7 mouse cellular contexts compared by ENCODE assay signal in the genomic region with DNA sequence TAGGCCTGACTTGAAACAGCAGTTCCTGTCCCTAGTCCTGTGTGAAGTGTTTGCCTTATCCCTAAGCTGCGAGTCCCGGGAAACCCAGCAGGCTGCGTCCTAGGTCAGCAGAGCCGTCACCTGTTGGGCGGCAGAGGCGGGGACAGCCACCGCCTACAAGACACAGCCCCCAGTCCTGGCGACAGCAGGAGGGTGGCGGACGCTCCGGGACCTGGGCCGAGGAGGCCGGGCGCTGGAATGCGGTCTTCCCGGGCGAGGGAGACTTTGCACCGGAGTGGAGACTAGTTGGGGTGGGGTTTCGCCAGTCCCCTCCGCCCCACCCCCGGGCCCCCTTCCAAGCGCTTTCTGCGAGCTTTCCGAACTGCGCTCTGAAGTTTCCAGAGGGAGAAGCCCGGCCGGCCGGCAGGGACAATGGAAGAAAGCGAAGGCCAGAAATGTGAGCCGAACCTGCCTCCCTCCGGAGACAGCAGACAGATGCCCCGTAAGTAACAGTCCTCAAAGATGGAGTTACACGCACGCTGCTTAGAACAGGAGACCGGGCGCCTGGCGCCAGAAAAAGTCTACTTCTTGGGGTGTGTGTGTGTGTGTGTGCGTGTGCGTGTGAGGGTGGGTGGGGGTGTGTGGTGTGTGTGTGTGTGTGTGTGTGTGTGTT.
DNase-seq lines count a peak whose midpoint lies in the region; ATAC-seq and TF ChIP-seq lines count a peak whose summit lies in the region.

No protein-coding gene starts in this region.

- TF ChIP-seq CTCF in liver, adult 2 months (IDR thresholded peaks at IDR 0.05; ENCODE audit: low read depth, low read length) = peak; percentile 69

- TF ChIP-seq POLR2A in liver, adult 2 months (IDR thresholded peaks at IDR 0.05; ENCODE audit: extremely low read depth, insufficient read depth, low read length) = no peak

- H3K9ac ChIP-seq in hindbrain, embryonic 13.5 days = peak overlapping the region; percentile 61
- peak overlapping the region; percentile 54 for H3K9ac ChIP-seq in liver, adult 2 months (ENCODE audit: low read depth, low read length)
- H3K9ac ChIP-seq in neural tube, embryonic 11.5 days (ENCODE audit: low read length) = peak overlapping the region; percentile 81

- H3K4me3 ChIP-seq in hindbrain, embryonic 13.5 days = peak overlapping the region; percentile 43
- peak overlapping the region; percentile 47 for H3K4me3 ChIP-seq in liver, adult 2 months (ENCODE audit: insufficient read depth, low read depth, low read length)
- H3K4me3 ChIP-seq in neural tube, embryonic 11.5 days (ENCODE audit: low read depth, low read length) = peak overlapping the region; percentile 48

- H3K4me1 ChIP-seq in hindbrain, embryonic 13.5 days (replicated peaks) = peaks cover 20% of the 10 kb centered on the region
- H3K4me1 ChIP-seq in liver, adult 2 months (ENCODE audit: control insufficient read depth, insufficient read depth, low read length) = peaks cover 10% of the 10 kb centered on the region
- peaks cover 8% of the 10 kb centered on the region for H3K4me1 ChIP-seq in neural tube, embryonic 11.5 days (ENCODE audit: control insufficient read depth, insufficient read depth, low read length)

- H3K27me3 ChIP-seq in hindbrain, embryonic 13.5 days = peaks cover 32% of the 10 kb centered on the region
- H3K27me3 ChIP-seq in liver, adult 2 months (ENCODE audit: control insufficient read depth, insufficient read depth, low read length) = no peaks in the 10 kb centered on the region
- H3K27me3 ChIP-seq in neural tube, embryonic 11.5 days (ENCODE audit: control insufficient read depth, insufficient read depth, low read length) = no peaks in the 10 kb centered on the region

- H3K9me3 ChIP-seq in hindbrain, embryonic 13.5 days = no peaks in the 10 kb centered on the region
- no peaks in the 10 kb centered on the region for H3K9me3 ChIP-seq in neural tube, embryonic 11.5 days (ENCODE audit: control insufficient read depth, low read length)

- no peak overlapping the region for H3K27ac ChIP-seq in hindbrain, embryonic 13.5 days
- peak overlapping the region; percentile 75 for H3K27ac ChIP-seq in liver, adult 2 months (replicated peaks; ENCODE audit: insufficient read depth, low read depth, low read length)
- H3K27ac ChIP-seq in neural tube, embryonic 11.5 days (ENCODE audit: low read depth, low read length) = peak overlapping the region; percentile 49; the same call in 1 of the 2 replicates

- no peaks in the 10 kb centered on the region for H3K36me3 ChIP-seq in hindbrain, embryonic 13.5 days
- H3K36me3 ChIP-seq in liver, adult 2 months (ENCODE audit: control insufficient read depth, insufficient read depth, low read length) = no peaks in the 10 kb centered on the region
- no peaks in the 10 kb centered on the region for H3K36me3 ChIP-seq in neural tube, embryonic 11.5 days (ENCODE audit: control insufficient read depth, insufficient read depth, low read length)

- H3K4me2 ChIP-seq in hindbrain, embryonic 13.5 days = peak overlapping the region; percentile 68
- peak overlapping the region; percentile 85 for H3K4me2 ChIP-seq in neural tube, embryonic 11.5 days (ENCODE audit: low read depth)

- peaks cover 7% of the 10 kb centered on the region; the same call in 1 of the 2 replicates for H3K79me2 ChIP-seq in liver, adult 2 months (ENCODE audit: control insufficient read depth, insufficient read depth, low read length)

- ATAC-seq in hindbrain, embryonic 13.5 days (ENCODE audit: low FRiP score) = peak; percentile 76
- peak; percentile 77 for ATAC-seq in neural tube, embryonic 11.5 days (ENCODE audit: insufficient read depth, low FRiP score, low TSS enrichment)

- peak; percentile 89 for DNase-seq in Muller cell, postnatal 12 days (ENCODE audit: inconsistent ontology term)
- peak; percentile 77 for DNase-seq in adrenal gland, postnatal 10 days
- DNase-seq in forelimb bud, embryonic 11.5 days (ENCODE audit: low read depth, low spot score) = peak; percentile 54
- DNase-seq in liver, adult 2 months (ENCODE audit: extremely low read depth, low read depth, low spot score) = peak; percentile 88
- DNase-seq in neural tube, embryonic 11.5 days (ENCODE audit: low spot score) = peak; percentile 69
- no peak for DNase-seq in c-Kit-positive CD71-positive TER-119-positive erythroid progenitor cells, embryonic 14.5 days (ENCODE audit: low spot score)

- 0% methylated on average over 39 of the region's 39 CpGs for WGBS in hindbrain, embryonic 13.5 days
- 2% methylated on average over 39 of the region's 39 CpGs for WGBS in liver, adult 2 months
- 0% methylated on average over 38 of the region's 39 CpGs for WGBS in neural tube, embryonic 11.5 days
